Mouse (Mus musculus): ENCODE measurements around the gene Stpg1. TPM values are rescaled to one million over a fixed set of nuclear protein-coding genes. Genes with fewer than 3 reads are reported as not detected.

Gene Stpg1
- total RNA-seq (2021), result under 1 TPM; 0.12 to 0.85 TPM
- long read RNA-seq, experiment 1, partial matches to known transcripts, result 0 of 1 reads
- long read RNA-seq, experiment 1, other reads (novel, unspliced or antisense), result 1 of 1 reads
- long read RNA-seq, experiment 2, result 0 reads

GRCm38 (mm10) chr4:135494521-135495396 lies at the start of gene Stpg1, which contains the start of gene Nipal3:
Stpg1 (plus strand) TSS chr4:135494790.
Nipal3 (minus strand) TSS chr4:135495038.
- peak; percentile 91 for DNase-seq

GRCm38 (mm10) chr4:135451360-135452015 lies 43.1 kb upstream of the Stpg1 start:
- DNase-seq, result no peak

GRCm38 (mm10) chr4:135453164-135453563 lies 41.4 kb upstream of the Stpg1 start:
- DNase-seq, result no peak

- DNase-seq, result no peak
Measured at GRCm38 (mm10) chr4:135453572-135453971, 41.0 kb upstream of the Stpg1 start.

GRCm38 (mm10) chr4:135463406-135463805 lies 31.2 kb upstream of the Stpg1 start:
- DNase-seq, result peak; percentile 31

- peak; percentile 17 for DNase-seq
Measured at GRCm38 (mm10) chr4:135477851-135478250, 16.7 kb upstream of the Stpg1 start.

- DNase-seq, result no peak
Measured at GRCm38 (mm10) chr4:135480370-135480769, 14.2 kb upstream of the Stpg1 start.

- DNase-seq, result no peak
Measured at GRCm38 (mm10) chr4:135485086-135485485, 9.5 kb upstream of the Stpg1 start.

- no peak for DNase-seq
Measured at GRCm38 (mm10) chr4:135486352-135486751, 8.2 kb upstream of the Stpg1 start.

GRCm38 (mm10) chr4:135489256-135489655 lies 5.3 kb upstream of the Stpg1 start:
- DNase-seq, result no peak

GRCm38 (mm10) chr4:135493271-135493670 lies 1.3 kb upstream of the Stpg1 start:
- DNase-seq, result no peak

- DNase-seq, result peak; percentile 42
Measured at GRCm38 (mm10) chr4:135493691-135494520, 684 bp upstream of the Stpg1 start.

- DNase-seq, result no peak
Measured at GRCm38 (mm10) chr4:135495397-135495791, 804 bp downstream of the Stpg1 start.

- DNase-seq, result peak; percentile 66
Measured at GRCm38 (mm10) chr4:135495810-135496209, 1.2 kb downstream of the Stpg1 start.

- DNase-seq, result no peak
Measured at GRCm38 (mm10) chr4:135498136-135498535, 3.5 kb downstream of the Stpg1 start.

- DNase-seq, result no peak
Measured at GRCm38 (mm10) chr4:135499831-135500230, 5.2 kb downstream of the Stpg1 start.

GRCm38 (mm10) chr4:135501587-135501986 lies 7.0 kb downstream of the Stpg1 start:
- DNase-seq, result no peak

GRCm38 (mm10) chr4:135505794-135506193 lies 11.2 kb downstream of the Stpg1 start:
- DNase-seq, result no peak

- peak; percentile 33 for DNase-seq
Measured at GRCm38 (mm10) chr4:135507547-135508350, 13.2 kb downstream of the Stpg1 start.

GRCm38 (mm10) chr4:135508419-135509039 lies 13.9 kb downstream of the Stpg1 start:
- DNase-seq, result peak; percentile 84

GRCm38 (mm10) chr4:135509515-135509914 lies 14.9 kb downstream of the Stpg1 start:
- DNase-seq, result peak; percentile 56

Data from adrenal gland, postnatal 10 days (tissue).